Mouse (Mus musculus) liver, adult (tissue): ENCODE results near the gene Mthfd1l.

Experiments used
- GATA4 ChIP-seq: IDR thresholded peaks from 2 replicates; pipeline ENCODE4 v1.6.1; 2014; ENCODE audit warnings: mild to moderate bottlenecking, low read length; ENCODE audit not compliant: insufficient replicate concordance

Gene Mthfd1l

GRCm38 (mm10) chr10:4130034-4130607 is 157.2 kb downstream of the Mthfd1l start:
- TF ChIP-seq GATA4: no peak

DNA sequence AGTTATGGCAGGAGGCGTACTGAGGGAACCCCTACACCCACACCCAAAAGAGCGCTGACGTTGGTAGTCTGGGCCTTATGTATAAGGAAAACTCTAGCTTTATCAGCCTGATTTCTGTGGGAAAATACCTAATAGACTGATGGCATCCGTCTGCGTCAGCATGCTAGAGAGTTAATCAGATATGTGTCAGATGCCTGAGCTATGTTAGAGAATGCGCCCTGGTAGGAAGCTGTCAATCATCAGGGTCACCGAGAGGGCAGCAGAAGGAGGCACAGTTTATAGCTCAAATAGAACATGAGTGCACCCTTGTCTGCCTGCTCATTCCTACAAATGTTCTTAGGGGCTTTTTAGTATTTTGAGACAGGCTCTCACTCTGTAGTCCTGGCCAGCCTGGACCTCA is 159.8 kb downstream of the Mthfd1l start:
- no peak for TF ChIP-seq GATA4

GRCm38 (mm10) chr10:4135100-4135764 is 162.3 kb downstream of the Mthfd1l start:
- TF ChIP-seq GATA4: no peak

DNA sequence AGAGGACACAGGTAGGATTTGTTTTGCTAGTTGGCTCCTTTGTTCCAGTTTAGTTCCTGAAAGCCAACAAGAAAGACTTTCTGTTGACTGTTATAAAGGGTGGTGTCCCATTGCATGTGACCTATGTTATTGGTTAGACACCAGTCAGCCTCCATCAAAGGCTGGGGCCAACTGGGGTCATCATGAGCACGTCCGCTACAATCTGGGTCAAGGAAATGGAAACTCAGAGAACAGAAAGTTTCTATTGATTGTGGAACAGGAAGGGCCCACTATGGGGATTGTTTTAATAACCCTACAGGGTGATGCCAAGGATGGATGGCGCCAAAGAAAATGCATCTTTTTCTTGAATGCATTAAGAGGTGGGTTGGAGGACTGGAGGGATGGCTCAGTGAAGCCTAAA is 166.6 kb downstream of the Mthfd1l start:
- peak; percentile 47; the same call in 1 of the 2 replicates for TF ChIP-seq GATA4

DNA sequence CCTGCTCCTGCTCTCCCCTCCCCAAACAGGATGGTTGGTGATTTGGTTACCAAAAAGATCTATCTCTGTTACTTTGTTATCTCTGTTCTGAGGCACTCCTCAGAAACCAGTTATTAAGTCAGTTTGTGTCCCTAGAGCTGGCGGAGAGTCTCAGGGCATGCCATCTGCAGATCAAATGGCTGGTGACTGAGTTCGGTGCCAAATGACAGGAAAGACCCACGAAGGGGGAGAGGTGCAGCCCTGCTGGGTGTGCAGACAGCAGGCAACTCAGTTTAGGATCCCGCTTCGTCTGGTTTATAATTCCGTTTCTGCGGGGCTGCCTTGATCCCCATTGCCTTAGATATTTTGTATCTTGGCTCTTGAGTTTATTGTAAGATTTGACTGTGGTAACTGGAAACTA is 168.8 kb downstream of the Mthfd1l start:
- no peak for TF ChIP-seq GATA4

DNA sequence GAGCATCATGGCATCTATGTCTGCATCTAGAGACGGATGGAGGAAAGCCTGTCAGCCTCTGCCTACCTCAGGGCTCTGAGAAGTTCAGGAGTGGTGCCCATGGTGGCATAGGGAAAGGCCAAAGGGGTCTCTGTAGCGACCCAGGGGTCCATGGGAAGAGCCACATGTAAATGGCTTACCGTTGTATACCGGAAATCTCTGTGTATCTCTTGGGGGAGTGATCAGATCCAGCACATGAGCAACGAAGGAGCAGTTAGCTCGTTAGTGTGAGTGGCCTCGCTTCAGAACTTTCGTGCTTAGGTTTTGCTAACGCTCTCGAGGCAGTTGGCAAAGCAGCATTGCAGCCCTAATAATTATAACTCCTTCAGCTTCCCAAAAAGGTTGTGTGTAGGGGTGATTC is 169.9 kb downstream of the Mthfd1l start:
- TF ChIP-seq GATA4: no peak

DNA sequence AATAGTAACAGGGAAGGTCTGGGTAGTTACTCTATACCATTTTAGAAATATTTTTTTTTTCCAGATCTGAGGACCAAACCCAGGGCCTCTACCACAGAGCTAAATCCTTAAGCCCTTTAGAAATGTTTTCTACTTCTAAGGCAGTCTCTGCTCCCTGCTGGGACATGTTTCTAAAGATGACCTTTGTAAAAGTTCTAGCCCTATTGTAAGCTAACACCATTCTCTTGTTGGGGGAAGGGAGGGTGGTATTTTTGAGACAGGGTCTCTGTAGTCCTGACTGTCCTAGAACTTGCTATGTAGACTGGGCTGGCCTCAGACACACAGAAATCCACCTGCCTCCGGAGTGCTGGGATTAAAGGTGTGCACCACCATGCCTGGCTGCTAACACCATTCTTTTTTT is 170.5 kb downstream of the Mthfd1l start:
- no peak for TF ChIP-seq GATA4

DNA sequence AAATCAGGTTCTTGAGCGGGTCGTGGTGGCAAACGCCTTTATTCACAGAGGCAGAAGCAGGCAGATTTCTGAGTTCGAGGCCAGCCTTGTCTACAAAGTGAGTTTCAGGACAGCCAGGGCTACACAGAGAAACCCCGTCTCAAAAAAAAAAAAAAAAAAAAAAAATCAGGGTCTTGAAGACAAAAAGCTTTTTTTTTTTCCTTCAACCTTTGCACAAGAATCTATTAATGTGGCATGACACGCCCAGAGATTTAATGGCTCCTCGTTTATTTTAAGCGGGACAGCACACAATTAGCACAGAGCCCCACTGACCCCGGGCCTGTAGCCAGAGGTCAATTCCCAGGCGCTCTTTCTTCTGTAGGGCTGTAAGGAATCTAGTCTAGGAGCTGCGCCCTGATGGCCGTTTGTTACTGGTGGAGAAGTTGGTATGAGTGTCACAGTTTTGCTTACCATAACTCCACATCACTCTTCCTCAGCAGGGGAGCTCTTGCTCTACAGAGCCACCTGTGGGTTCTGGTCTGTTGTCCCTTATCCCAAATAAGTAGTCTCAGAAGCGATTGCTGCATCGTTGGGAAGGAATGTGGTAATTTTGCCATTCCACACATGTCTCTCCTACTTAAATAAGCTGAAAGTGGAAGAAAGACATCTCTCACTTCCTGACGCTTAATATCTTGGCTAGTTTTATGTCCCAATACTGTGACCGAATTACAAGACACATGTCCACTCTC is 172.3 kb downstream of the Mthfd1l start:
- no peak for TF ChIP-seq GATA4

GRCm38 (mm10) chr10:4146947-4147346 is 174.0 kb downstream of the Mthfd1l start:
- no peak for TF ChIP-seq GATA4

DNA sequence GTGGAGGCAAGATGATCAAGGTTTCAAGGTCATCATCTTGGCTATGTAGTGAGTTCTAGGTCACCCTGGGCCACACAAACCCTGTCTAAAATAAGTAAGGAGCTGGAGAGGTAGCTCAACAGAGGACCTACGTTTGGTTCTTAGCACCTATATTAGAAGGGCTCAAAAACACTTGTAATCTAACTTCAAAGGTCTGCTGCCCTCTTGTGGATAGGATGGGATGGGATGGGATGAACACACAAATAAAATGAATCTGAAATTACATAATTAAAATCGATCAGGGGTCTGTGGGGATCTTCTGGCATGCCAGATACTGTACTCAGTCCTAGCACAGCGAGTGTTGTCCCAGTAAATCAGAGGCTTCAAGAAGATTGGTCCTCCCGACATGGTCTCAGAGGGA is 178.2 kb downstream of the Mthfd1l start:
- TF ChIP-seq GATA4: no peak

DNA sequence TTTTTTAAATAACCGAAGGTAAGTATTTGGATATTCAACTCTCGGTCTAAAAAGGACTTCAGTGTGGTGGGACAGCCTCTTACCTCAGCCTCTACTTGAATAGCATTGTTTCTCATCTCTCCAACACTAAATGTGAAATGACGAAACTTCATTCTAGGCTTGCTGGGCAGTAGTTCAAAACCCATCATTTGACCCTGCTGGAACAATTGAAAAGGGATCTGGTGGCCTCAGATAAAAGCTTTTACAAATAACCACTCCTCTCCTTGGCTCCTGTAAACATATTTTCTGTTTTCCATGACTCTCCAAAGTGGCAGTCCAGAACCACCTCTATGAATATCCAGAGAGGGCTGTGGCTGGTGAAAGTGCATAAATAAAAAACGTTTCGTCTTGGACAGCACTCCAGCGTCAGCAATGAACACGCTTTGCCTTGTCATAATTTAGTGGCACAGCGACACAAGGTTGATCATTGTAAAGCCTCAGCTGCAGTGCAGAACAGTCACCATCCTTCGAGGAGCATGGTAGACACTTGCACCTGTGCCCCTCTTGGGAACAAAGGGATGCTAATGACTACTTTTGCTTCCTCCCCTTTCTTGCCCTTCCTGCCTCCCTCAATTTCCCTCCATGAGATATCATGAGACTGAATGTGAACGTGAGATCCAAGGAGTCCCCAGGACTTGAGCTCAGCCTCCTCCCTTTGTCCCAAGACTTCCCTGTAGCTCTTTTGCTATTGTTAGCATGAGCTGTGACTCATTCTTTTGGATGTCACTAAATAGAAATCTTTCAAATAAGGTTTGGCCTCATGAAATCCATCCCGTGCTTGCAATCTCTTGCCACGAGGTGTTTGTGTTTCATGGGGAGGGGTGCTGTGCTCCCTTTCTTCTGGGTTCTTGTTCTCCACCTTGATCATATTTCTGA is 179.2 kb downstream of the Mthfd1l start:
- TF ChIP-seq GATA4: no peak

DNA sequence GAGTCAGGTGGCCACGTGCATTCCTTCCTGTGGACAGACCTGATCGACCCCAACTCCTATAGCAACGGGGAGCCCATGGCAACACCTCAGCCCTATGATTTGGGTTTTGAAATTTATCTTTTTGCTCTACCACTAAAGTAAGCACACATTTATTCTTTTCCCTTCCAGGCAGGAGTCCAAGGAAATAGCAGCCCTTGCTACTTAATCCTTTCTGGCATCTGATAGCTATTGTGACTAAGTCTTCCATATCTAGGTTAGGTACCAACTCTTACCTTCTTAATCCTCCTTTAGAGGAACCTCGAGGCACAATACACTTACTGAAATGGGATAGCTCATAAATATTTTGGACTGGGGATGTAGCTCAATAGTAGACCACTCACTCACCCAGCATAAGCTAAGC is 180.1 kb downstream of the Mthfd1l start:
- TF ChIP-seq GATA4: no peak

- TF ChIP-seq GATA4: no peak
Measured at GRCm38 (mm10) chr10:4154035-4154434, 181.1 kb downstream of the Mthfd1l start.

- no peak for TF ChIP-seq GATA4
Measured at GRCm38 (mm10) chr10:4155521-4155920, 182.6 kb downstream of the Mthfd1l start.

- no peak for TF ChIP-seq GATA4
Measured at GRCm38 (mm10) chr10:4158533-4158932, 185.6 kb downstream of the Mthfd1l start.
